Mouse (Mus musculus) hematopoietic stem cell, adult 5-6 weeks (primary cell): ENCODE measurements around the gene Ifna2. TPM values are rescaled to one million over a fixed set of nuclear protein-coding genes. Genes with fewer than 3 reads are reported as not detected.

ENCODE experiments used
- ATAC-seq, 2 experiments: fragments of 125-278 bp in 1 of 2; replicated peaks in 1 of 2; 2 replicates each; pipeline ENCODE4 v1.8.0; 2016 to 2017; ENCODE audit warnings: inconsistent platforms in 2 of 2, mild to moderate bottlenecking in 2 of 2, moderate number of reproducible peaks in 2 of 2, low read depth in 1 of 2, moderate TSS enrichment in 1 of 2; ENCODE audit not compliant: low FRiP score in 2 of 2, poor library complexity in 2 of 2, severe bottlenecking in 2 of 2, insufficient read depth in 1 of 2, low TSS enrichment in 1 of 2
- total RNA-seq: library from RNA; stranded (forward); fragments of 172-1452, 232-1000 nt; gene quantifications from 2 replicates; pipeline ENCODE4 v1.2.3, GENCODE M21; 2017

The Ifna2 gene
- not detected in 2 replicates for total RNA-seq

DNA sequence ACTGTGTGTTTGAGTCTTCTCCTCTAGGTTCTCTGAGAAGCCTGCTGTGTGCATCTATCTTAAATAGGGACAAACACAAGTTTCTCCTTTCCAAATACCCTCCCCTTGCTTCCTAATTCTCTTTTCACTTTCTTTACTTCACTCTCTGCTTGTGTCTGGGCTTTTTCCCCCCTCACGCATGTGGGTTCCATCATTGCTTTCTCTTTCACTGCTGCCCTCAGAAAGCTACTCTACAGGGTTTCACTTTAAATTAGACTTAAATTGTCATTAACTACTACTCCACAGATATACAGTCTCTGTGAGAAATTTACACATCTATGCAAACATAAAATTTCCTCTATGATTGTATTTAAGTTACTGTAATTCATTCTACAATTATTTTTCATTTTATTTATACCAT, at the start of gene Ifna2:
Ifna2 (minus strand) TSS at position 101 of the 400 bp plus-strand sequence.
- ATAC-seq = no peak; a peak in 1 of 4 replicates

GRCm38 (mm10) chr4:88727324-88727723, 43.6 kb upstream of the Ifna2 start:
- ATAC-seq = peak; percentile 92 to 94

- no peak for ATAC-seq
These were observed 43.0 kb upstream of the Ifna2 start for GRCm38 (mm10) chr4:88726727-88727126.

DNA sequence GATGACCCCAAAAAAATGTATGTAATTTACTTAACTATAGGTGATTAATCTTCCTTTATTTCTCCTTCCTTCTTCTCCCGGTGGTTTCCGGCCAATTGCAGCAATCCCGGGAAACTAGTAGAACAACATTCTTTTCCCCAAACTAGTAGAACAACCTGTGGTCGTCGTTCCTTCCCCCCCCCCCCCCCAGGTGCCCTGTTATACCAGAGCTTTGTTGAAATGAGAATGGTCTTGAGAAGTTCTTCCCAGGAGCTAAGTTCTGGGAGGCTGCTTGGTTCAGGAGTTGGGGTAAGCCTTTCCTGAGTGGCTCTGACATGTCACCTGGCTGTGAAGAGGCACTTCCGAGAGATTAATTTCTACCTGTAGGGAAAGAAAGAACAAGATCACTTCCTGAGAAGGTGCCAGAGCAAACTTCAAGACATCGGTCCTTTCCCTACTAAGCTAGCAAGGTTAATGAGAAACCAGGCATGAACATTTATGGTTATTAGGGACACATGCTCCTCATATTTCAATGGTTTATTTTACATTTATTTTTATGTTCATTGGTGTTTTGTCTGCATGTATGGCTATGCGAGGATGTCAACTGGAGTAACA, 39.9 kb upstream of the Ifna2 start:
- ATAC-seq = no peak

- peak; percentile 72 to 91 for ATAC-seq
These were observed 38.3 kb upstream of the Ifna2 start, which contains the start of the genes Gm26566 and Klhl9 for GRCm38 (mm10) chr4:88721791-88722721. Gene Gm26566, plus strand, starts transcription at chr4:88721805. Gene Klhl9, minus strand, starts transcription at chr4:88722465.

DNA sequence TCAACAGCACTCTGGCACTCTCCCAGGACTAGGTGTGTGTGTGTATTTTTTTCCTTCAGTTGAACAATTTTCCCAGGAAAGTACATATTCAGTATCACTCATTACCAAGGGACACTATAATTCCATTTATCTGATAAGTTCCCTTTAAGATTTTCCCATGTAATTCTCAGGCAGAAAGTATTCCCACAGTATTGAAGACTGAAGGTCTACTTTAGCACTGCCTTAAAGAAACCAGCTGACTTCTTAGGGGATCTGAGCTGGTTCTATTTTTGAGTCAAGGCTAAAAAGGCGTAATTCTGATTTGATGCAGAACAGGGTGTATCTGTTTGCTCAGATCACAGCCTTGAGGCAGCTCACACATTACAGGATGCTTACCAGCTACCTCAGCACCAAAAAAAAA, 35.0 kb upstream of the Ifna2 start:
- no peak for ATAC-seq

DNA sequence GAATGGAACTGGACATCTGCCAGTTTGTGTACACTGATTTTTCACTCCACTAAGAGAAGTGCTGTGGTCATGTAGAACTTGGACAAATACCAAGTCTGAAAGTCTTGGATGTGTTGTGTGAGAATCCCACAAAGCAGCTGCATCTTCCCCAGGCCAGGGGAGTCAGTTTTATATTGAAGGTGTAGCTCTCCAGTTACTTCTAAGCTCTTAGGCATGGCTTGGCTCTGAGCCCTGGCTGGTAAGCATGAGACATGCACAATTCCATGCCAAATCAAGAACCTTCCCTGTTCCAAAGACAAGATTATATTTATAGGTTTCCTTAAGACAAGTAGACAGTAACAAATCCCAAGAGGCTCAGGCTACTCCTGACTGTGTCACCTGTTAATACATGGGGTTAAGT, 31.3 kb upstream of the Ifna2 start:
- no peak for ATAC-seq

GRCm38 (mm10) chr4:88714281-88714680, 30.6 kb upstream of the Ifna2 start:
- no peak for ATAC-seq

DNA sequence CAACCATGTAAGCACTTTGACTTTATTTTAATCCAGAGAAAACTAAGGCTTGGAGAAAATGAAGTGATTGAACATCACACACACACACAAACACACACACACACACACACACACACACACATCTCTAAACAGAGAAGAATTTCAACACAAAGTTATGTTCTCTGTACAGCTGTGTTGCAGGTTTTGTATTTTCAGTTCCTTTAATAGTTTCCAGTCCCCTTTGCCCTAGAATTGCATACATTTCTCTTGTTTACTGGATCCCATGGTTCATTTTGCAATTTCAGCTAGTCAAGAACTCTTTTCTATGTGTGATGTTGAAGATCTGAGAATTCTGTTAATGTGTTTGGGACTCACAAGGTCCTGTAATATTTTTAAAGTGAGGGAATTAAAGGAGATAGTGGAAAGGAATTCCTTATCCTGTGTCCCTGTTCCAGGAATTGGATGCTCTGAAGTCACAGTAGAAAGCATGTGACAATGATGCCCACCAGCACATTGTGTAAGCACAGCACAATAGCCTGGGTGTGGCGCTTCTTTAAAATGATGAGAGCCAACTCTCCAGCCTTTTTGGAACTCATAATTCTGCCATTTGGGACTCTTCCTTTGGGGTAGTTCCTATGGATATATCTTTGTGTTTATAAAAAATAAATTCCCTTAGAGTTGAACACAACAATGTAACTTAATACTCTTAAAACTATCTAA, 23.6 kb upstream of the Ifna2 start:
- no peak; a peak in 1 of 4 replicates for ATAC-seq

- peak; percentile 69 to 78 for ATAC-seq
These were observed 22.2 kb upstream of the Ifna2 start for GRCm38 (mm10) chr4:88705924-88706323.

- no peak for ATAC-seq
These were observed 15.6 kb upstream of the Ifna2 start for GRCm38 (mm10) chr4:88699301-88699700.

DNA sequence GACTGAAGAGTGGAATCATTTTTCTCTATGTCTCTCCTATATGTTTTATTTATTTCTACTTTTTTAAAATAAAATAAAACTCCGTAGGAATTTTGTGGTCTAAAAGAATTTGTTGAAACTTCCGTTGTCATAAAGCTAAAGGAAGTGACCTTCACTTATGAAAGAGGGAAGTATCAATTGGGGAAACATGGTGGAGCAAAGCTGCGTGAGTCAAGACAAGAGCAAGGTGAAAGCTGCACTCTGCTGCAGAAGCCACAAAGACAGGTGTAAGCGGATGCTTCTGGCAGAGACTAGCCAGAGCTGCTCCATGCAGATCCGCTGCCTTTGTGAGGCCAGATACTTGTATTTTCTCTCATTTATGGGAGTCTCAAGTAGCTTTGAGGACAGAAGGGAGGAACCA, 15.1 kb upstream of the Ifna2 start:
- peak; percentile 42 to 57; a peak in 2 of 4 replicates for ATAC-seq

- ATAC-seq = no peak
These were observed 14.0 kb upstream of the Ifna2 start for GRCm38 (mm10) chr4:88697753-88698152.

- no peak for ATAC-seq
These were observed 13.4 kb upstream of the Ifna2 start for GRCm38 (mm10) chr4:88697108-88697507.

DNA sequence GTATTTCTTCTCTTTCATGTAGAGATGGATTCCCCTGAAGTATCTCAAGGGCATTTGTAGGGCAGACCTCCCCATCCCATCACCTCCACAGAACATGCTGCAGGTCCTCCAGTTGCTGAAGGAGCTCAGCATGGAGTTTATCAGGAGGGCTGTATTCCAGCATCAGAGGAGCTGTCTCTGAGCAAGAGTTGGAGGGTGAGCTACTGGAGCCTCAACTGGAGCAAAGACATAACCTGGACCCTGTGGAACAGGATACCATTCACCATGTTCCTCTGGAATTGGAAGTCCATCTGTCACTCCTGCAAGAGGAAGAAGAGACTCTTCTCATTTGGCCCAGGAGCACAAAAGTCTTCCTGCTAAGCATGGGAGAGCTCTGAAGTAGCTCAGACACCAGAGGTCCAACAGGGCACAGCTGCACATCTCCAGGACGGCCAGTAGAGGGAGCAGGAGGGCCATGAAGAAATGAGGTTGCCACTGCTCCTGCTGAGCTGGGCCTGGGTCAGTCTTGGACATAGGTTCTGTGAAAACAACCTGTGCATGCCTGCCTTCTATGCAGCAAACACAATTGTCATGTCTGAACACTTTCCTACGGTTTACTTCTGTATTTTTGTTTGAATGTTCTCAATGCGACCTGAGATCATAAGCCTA, 12.6 kb upstream of the Ifna2 start:
- peak; percentile 75 to 93 for ATAC-seq

DNA sequence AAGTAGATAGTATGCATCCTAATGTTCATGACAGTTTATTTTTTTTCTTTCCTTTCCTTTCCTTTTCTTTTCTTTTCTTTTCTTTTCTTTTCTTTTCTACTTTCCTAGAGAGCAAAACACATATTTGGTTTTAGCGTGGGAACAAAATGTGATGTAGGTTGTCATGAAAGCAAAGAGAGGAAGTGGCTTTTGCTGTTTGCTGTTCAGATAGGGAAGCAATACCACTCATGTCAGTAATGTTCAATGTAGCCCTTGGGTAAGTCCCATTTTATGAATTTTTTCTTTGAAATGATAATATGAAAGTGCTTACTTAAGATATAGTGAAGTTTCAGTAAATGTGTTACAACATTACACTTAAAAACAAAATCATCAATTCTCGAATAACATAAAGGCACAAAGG, 9.7 kb upstream of the Ifna2 start:
- peak; percentile 58 to 65; a peak in 3 of 4 replicates for ATAC-seq

DNA sequence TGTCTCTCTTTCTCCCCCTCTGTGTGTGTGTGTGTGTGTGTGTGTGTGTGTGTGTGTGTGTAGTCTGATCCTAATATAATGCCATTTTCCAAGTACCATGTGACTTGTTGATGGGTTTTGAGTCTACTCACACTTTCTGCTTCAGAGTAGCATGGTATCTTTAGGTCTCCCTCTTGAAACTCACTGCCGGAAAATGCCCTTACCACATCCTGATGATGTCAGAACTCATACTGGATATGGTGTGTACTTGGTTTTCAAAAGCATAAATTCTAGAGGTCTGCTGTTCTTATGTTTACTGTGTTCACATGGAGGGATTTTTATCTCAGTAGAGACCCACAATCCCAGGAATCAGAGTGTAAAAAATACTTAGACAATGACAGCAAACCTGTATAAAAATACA, 8.8 kb upstream of the Ifna2 start:
- peak; percentile 43 to 55; a peak in 3 of 4 replicates for ATAC-seq
